Mouse (Mus musculus) heart, embryonic 15.5 days (tissue): ENCODE data around the gene Fsd1. TPM values are rescaled to one million over a fixed set of nuclear protein-coding genes. Genes with fewer than 3 reads are reported as not detected.

Source experiments
- ATAC-seq: fragments of 200-750 bp; cut with Nextera tagmentation; replicated peaks from 2 replicates; pipeline ENCODE4 v1.8.0; 2017; ENCODE audit warnings: low read depth, moderate TSS enrichment; ENCODE audit not compliant: insufficient number of reproducible peaks, insufficient read depth, low FRiP score
- H3K27ac ChIP-seq: fragments of 300-500 bp; sonication (generic); 2 replicates; pipeline ENCODE4 v1.5.1; 2015; ENCODE audit warnings: mild to moderate bottlenecking, inconsistent platforms
- H3K27me3 ChIP-seq: fragments of 300-500 bp; sonication (generic); 2 replicates; pipeline ENCODE4 v1.6.1; 2015; ENCODE audit warnings: inconsistent platforms
- H3K36me3 ChIP-seq: fragments of 300-500 bp; sonication (generic); 2 replicates; pipeline ENCODE4 v1.6.1; 2015; ENCODE audit warnings: mild to moderate bottlenecking, inconsistent platforms
- H3K4me1 ChIP-seq: fragments of 300-500 bp; sonication (generic); replicated peaks from 2 replicates; pipeline ENCODE4 v1.6.1; 2015; ENCODE audit warnings: inconsistent platforms
- H3K4me2 ChIP-seq: fragments of 300-500 bp; sonication (generic); 2 replicates; pipeline ENCODE4 v1.6.1; 2015; ENCODE audit warnings: inconsistent platforms, mild to moderate bottlenecking, moderate library complexity
- H3K4me3 ChIP-seq: fragments of 300-500 bp; sonication (generic); 2 replicates; pipeline ENCODE4 v1.5.1; 2015; ENCODE audit warnings: mild to moderate bottlenecking, inconsistent platforms
- H3K9ac ChIP-seq: fragments of 300-500 bp; sonication (generic); 2 replicates; pipeline ENCODE4 v1.6.1; 2015; ENCODE audit warnings: mild to moderate bottlenecking, inconsistent platforms
- H3K9me3 ChIP-seq: fragments of 300-500 bp; sonication (generic); replicated peaks from 2 replicates; pipeline ENCODE4 v1.6.1; 2016; ENCODE audit warnings: inconsistent platforms
- WGBS: fragments of 180-500 bp; shearing (Covaris S2); methylation state at CpG from one replicate; pipeline ENCODE4 v1.1.7; 2015; ENCODE audit warnings: mixed read lengths; 5-methylcytosine and 5-hydroxymethylcytosine counted together
- polyA plus RNA-seq: library from polyadenylated mRNA; unstranded; fragments of >200 nt; fragmentation: Nextera tagmentation; extraction: Ambion mirVana; gene quantifications from 2 replicates; pipeline ENCODE4 v1.2.1, GENCODE M21; 2015

The Fsd1 gene
- polyA plus RNA-seq, 1 experiment from 2014 or later: 2.6 TPM

GRCm38 (mm10) chr17:55999794-56000499 lies 13.6 kb downstream of the Fsd1 start:
- WGBS: 10% methylated on average over 30 of the region's 30 CpGs
- no peak overlapping the region for H3K27ac ChIP-seq
- ATAC-seq: no peak
- peak overlapping the region; percentile 23 for H3K4me2 ChIP-seq
- H3K4me1 ChIP-seq: peaks cover under 1% of the 10 kb centered on the region; the same call in 1 of the 2 replicates
- H3K4me3 ChIP-seq: no peak overlapping the region
- H3K36me3 ChIP-seq: no peaks in the 10 kb centered on the region
- no peaks in the 10 kb centered on the region for H3K9me3 ChIP-seq
- no peak overlapping the region for H3K9ac ChIP-seq
- peaks cover 24% of the 10 kb centered on the region for H3K27me3 ChIP-seq

DNA sequence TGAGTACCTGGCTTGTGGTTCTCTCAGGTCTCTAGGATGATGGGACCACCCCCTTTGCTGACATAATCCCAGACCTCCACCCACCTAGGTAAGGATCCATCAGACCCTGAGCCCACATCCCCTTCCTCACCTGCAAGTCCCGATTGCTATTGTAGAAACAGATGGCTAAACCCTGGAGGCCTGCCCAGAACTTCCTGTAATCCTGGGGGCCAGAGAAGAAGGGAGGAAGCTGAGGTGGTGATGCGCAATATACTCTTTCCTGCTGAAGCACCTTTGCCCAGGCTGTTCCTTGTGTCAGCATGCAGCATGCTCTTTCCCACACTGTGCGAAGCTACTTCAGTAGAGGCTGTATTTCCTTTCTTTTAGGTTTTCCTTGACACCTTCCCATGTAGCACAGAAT lies 16.7 kb downstream of the Fsd1 start:
- Histone ChIP-seq H3K27me3 (peaks cover 24% of the 10 kb centered on the region), H3K9me3 (no peaks in the 10 kb centered on the region), H3K4me1 (peaks cover 18% of the 10 kb centered on the region), H3K27ac (no peak overlapping the region), H3K9ac (no peak overlapping the region), H3K4me3 (no peak overlapping the region), H3K4me2 (no peak overlapping the region), H3K36me3 (no peaks in the 10 kb centered on the region)
- WGBS: 59% methylated on average over 3 of the region's 3 CpGs
- ATAC-seq: no peak

- Histone ChIP-seq H3K27ac (peak within 1 kb of the TSS; percentile 53; the same call in 1 of the 2 replicates), H3K9ac (peak within 1 kb of the TSS; percentile 44; the same call in 1 of the 2 replicates), H3K4me1 (peaks cover 29% of the 10 kb centered on the region), H3K9me3 (no peaks in the 10 kb centered on the region), H3K27me3 (peaks cover 12% of the 10 kb centered on the region), H3K4me3 (peak within 1 kb of the TSS; percentile 44), H3K36me3 (no peaks in the 10 kb centered on the region), H3K4me2 (peak within 1 kb of the TSS; percentile 51)
- 27% methylated on average over 13 of the region's 13 CpGs for WGBS
- ATAC-seq: no peak
These were observed 19.2 kb downstream of the Fsd1 start, which contains the start of the genes Stap2 and Mpnd for GRCm38 (mm10) chr17:56005415-56006061. Gene Stap2 (minus strand): TSS chr17:56005584. Gene Mpnd (plus strand): TSS chr17:56005711.

DNA sequence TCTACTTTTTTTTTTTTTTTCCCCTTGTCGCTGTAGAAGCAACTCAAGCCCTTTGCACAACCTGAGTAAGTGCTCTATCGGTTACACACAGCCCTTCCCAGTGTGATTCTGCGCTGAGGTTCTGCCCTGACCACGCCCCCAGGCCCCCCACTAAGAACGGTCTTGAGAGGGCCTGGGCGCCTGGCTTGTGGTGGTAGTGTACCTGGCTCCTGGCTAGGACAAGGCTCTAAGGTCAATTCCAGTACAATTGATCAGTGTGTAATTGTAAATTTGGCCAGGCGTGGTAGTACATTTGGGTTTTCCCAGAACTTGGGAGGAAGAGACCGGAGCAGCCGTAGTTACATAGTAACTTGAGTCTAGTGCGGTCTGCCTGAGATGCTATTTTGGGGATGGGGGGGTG lies 20.6 kb downstream of the Fsd1 start:
- H3K4me2 ChIP-seq: no peak overlapping the region
- no peaks in the 10 kb centered on the region for H3K27me3 ChIP-seq
- 0 out of 2 replicates have a peak overlapping the region, but pooled peaks have one; percentile 50 for H3K27ac ChIP-seq
- H3K9me3 ChIP-seq: no peaks in the 10 kb centered on the region
- WGBS: 51% methylated on average over 10 of the region's 10 CpGs
- H3K4me3 ChIP-seq: no peak overlapping the region
- no peak for ATAC-seq
- peaks cover 33% of the 10 kb centered on the region for H3K4me1 ChIP-seq
- H3K36me3 ChIP-seq: peaks cover 8% of the 10 kb centered on the region; the same call in 1 of the 2 replicates
- no peak overlapping the region for H3K9ac ChIP-seq

DNA sequence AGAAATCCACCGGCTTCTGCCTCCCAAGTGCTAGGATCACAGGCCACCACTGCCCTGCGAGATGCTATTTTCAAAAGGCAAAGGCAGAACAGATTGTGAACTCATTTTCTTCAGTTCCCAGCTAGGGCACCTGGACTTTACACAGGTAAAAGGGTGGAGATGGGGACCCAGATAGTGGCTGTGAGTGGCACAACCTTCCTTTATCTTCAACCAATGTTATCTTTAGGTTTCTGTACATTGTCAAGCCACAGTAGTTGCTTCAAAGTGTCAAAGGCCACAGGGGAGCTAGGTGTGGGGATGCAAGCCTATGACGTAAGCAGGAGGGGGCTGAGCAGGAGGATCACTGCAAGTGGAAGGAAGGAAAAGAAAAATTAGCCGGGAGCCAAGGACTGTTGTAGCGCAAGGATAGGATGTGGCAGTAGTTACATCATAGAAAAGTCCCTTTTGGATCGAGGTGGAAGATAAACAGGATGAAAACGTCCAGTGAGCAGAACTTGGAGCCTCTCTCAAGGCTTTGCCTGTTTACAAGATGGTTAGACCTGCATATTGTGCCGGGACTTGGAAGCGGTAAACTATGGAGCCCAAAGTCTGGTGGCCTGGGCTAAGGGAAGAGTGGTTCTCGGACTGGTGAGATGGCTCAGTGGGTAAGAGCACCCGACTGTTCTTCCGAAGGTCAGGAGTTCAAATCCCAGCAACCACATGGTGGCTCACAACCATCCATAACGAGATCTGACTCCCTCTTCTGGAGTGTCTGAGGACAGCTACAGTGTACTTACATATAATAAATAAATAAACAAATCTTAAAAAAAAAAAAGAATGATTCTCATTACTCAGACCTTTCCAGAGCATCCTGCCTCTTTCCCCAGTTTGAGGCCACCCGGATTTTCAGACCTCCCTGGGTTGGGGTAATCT lies 21.4 kb downstream of the Fsd1 start:
- no peaks in the 10 kb centered on the region for H3K27me3 ChIP-seq
- no peak overlapping the region for H3K9ac ChIP-seq
- no peak for ATAC-seq
- peak overlapping the region; percentile 92 for H3K27ac ChIP-seq
- peak overlapping the region; percentile 92 for H3K4me2 ChIP-seq
- H3K4me1 ChIP-seq: peaks cover 33% of the 10 kb centered on the region
- peaks cover 9% of the 10 kb centered on the region; the same call in 1 of the 2 replicates for H3K36me3 ChIP-seq
- no peaks in the 10 kb centered on the region for H3K9me3 ChIP-seq
- peak overlapping the region; percentile 84 for H3K4me3 ChIP-seq
- WGBS: 27% methylated on average over 14 of the region's 14 CpGs

- Histone ChIP-seq H3K36me3 (peaks cover 15% of the 10 kb centered on the region), H3K9ac (peak overlapping the region; percentile 58), H3K27me3 (no peaks in the 10 kb centered on the region), H3K4me2 (peak overlapping the region; percentile 92), H3K4me1 (peaks cover 33% of the 10 kb centered on the region), H3K9me3 (no peaks in the 10 kb centered on the region), H3K4me3 (peak overlapping the region; percentile 84), H3K27ac (peak overlapping the region; percentile 92)
- ATAC-seq: peak; percentile 90
- under 1% methylated on average over 21 of the region's 21 CpGs for WGBS
These were observed 22.2 kb downstream of the Fsd1 start for GRCm38 (mm10) chr17:56008356-56009087.

- Histone ChIP-seq H3K9ac (peak overlapping the region; percentile 76), H3K27ac (peak overlapping the region; percentile 92), H3K36me3 (peaks cover 21% of the 10 kb centered on the region), H3K27me3 (no peaks in the 10 kb centered on the region), H3K4me2 (peak overlapping the region; percentile 92), H3K9me3 (no peaks in the 10 kb centered on the region), H3K4me3 (peak overlapping the region; percentile 84), H3K4me1 (peaks cover 33% of the 10 kb centered on the region)
- under 1% methylated on average over 62 of the region's 62 CpGs for WGBS
- peak; percentile 91 for ATAC-seq
These were observed 23.0 kb downstream of the Fsd1 start for GRCm38 (mm10) chr17:56009088-56009961.

GRCm38 (mm10) chr17:56009962-56010240 lies 23.6 kb downstream of the Fsd1 start:
- peak overlapping the region; percentile 76 for H3K9ac ChIP-seq
- ATAC-seq: no peak
- H3K9me3 ChIP-seq: no peaks in the 10 kb centered on the region
- H3K36me3 ChIP-seq: peaks cover 23% of the 10 kb centered on the region
- 45% methylated on average over 2 of the region's 2 CpGs for WGBS
- H3K27ac ChIP-seq: no peak overlapping the region
- peak overlapping the region; percentile 84 for H3K4me3 ChIP-seq
- peak overlapping the region; percentile 92 for H3K4me2 ChIP-seq
- peaks cover 33% of the 10 kb centered on the region for H3K4me1 ChIP-seq
- H3K27me3 ChIP-seq: no peaks in the 10 kb centered on the region

- H3K27ac ChIP-seq: no peak overlapping the region
- no peak for ATAC-seq
- no peaks in the 10 kb centered on the region for H3K27me3 ChIP-seq
- H3K4me2 ChIP-seq: peak overlapping the region; percentile 92; the same call in 1 of the 2 replicates
- no peaks in the 10 kb centered on the region for H3K9me3 ChIP-seq
- H3K9ac ChIP-seq: peak overlapping the region; percentile 76
- peaks cover 27% of the 10 kb centered on the region for H3K36me3 ChIP-seq
- peak overlapping the region; percentile 84 for H3K4me3 ChIP-seq
- H3K4me1 ChIP-seq: peaks cover 29% of the 10 kb centered on the region
- WGBS: 65% methylated on average over 14 of the region's 14 CpGs
These were observed 23.9 kb downstream of the Fsd1 start for GRCm38 (mm10) chr17:56010255-56010654.

GRCm38 (mm10) chr17:56010681-56011080 lies 24.4 kb downstream of the Fsd1 start:
- Histone ChIP-seq H3K9me3 (no peaks in the 10 kb centered on the region), H3K27me3 (no peaks in the 10 kb centered on the region), H3K27ac (no peak overlapping the region), H3K36me3 (peaks cover 31% of the 10 kb centered on the region), H3K4me1 (peaks cover 26% of the 10 kb centered on the region), H3K4me3 (0 out of 2 replicates have a peak overlapping the region, but pooled peaks have one; percentile 84), H3K9ac (no peak overlapping the region), H3K4me2 (peak overlapping the region; percentile 92; the same call in 1 of the 2 replicates)
- ATAC-seq: no peak
- WGBS: 9% methylated on average over 9 of the region's 9 CpGs
